Mouse (Mus musculus): ENCODE measurements at regions not wholly inside any gene's neighbourhood (a gene's known extent, or its start where the extent isn't known, plus 50 kb on each side); places are given as distances from the start of the nearest gene placed in this dataset.

GRCm38 (mm10) chr15:96185429-96185828, 101.9 kb upstream of the Arid2 start:
- no peaks in the 10 kb centered on the region for H3K27me3 ChIP-seq (ENCODE audit: control insufficient read depth, insufficient read depth, insufficient read length)
- no peaks in the 10 kb centered on the region for H3K36me3 ChIP-seq (ENCODE audit: control insufficient read depth, insufficient read depth)
- H3K79me3 ChIP-seq (ENCODE audit: low read depth), result no peaks in the 10 kb centered on the region
- H3ac ChIP-seq (ENCODE audit: control insufficient read depth, insufficient read length, low read depth), result no peak overlapping the region
- H3K4me3 ChIP-seq (ENCODE audit: insufficient read depth, poor library complexity, severe bottlenecking), result no peak overlapping the region
- H3K79me2 ChIP-seq (ENCODE audit: control insufficient read depth, insufficient read depth), result no peaks in the 10 kb centered on the region
- TF ChIP-seq MAX (IDR thresholded peaks at IDR 0.05) (no peak), FOSL1 (IDR thresholded peaks at IDR 0.05; ENCODE audit: insufficient read depth, low read length, poor library complexity, severe bottlenecking) (no peak), CEBPB (IDR thresholded peaks at IDR 0.05; ENCODE audit: low read depth) (no peak), MYOG (IDR thresholded peaks at IDR 0.05; ENCODE audit: control insufficient read depth, extremely low read depth, insufficient read length) (no peak), CTCF (IDR thresholded peaks at IDR 0.05; ENCODE audit: control insufficient read depth, insufficient read depth, insufficient read length) (no peak), MYOD1 (IDR thresholded peaks at IDR 0.05; ENCODE audit: control insufficient read depth, insufficient read length, low read depth) (no peak), USF1 (IDR thresholded peaks at IDR 0.05; ENCODE audit: low read depth) (no peak)

- H3K79me2 ChIP-seq (ENCODE audit: control insufficient read depth, insufficient read depth), result no peaks in the 10 kb centered on the region
- no peaks in the 10 kb centered on the region for H3K36me3 ChIP-seq (ENCODE audit: control insufficient read depth, insufficient read depth)
- no peak overlapping the region for H3K4me3 ChIP-seq (ENCODE audit: insufficient read depth, poor library complexity, severe bottlenecking)
- TF ChIP-seq USF1 (IDR thresholded peaks at IDR 0.05; ENCODE audit: low read depth) (no peak), FOSL1 (IDR thresholded peaks at IDR 0.05; ENCODE audit: insufficient read depth, low read length, poor library complexity, severe bottlenecking) (no peak), CTCF (IDR thresholded peaks at IDR 0.05; ENCODE audit: control insufficient read depth, insufficient read depth, insufficient read length) (no peak), MYOD1 (IDR thresholded peaks at IDR 0.05; ENCODE audit: control insufficient read depth, insufficient read length, low read depth) (no peak), CEBPB (IDR thresholded peaks at IDR 0.05; ENCODE audit: low read depth) (no peak), MYOG (IDR thresholded peaks at IDR 0.05; ENCODE audit: control insufficient read depth, extremely low read depth, insufficient read length) (no peak), MAX (IDR thresholded peaks at IDR 0.05) (no peak)
- H3ac ChIP-seq (ENCODE audit: control insufficient read depth, insufficient read length, low read depth), result no peak overlapping the region
- no peaks in the 10 kb centered on the region for H3K27me3 ChIP-seq (ENCODE audit: control insufficient read depth, insufficient read depth, insufficient read length)
- H3K79me3 ChIP-seq (ENCODE audit: low read depth), result no peaks in the 10 kb centered on the region
These were observed 101.4 kb upstream of the Arid2 start for GRCm38 (mm10) chr15:96185901-96186300.

- Histone ChIP-seq H3K79me3 (ENCODE audit: low read depth) (no peaks in the 10 kb centered on the region), H3ac (ENCODE audit: control insufficient read depth, insufficient read length, low read depth) (no peak overlapping the region), H3K27me3 (ENCODE audit: control insufficient read depth, insufficient read depth, insufficient read length) (no peaks in the 10 kb centered on the region), H3K79me2 (ENCODE audit: control insufficient read depth, insufficient read depth) (no peaks in the 10 kb centered on the region), H3K36me3 (ENCODE audit: control insufficient read depth, insufficient read depth) (no peaks in the 10 kb centered on the region), H3K4me3 (ENCODE audit: insufficient read depth, poor library complexity, severe bottlenecking) (no peak overlapping the region)
- TF ChIP-seq MAX (IDR thresholded peaks at IDR 0.05) (no peak), CEBPB (IDR thresholded peaks at IDR 0.05; ENCODE audit: low read depth) (no peak), CTCF (IDR thresholded peaks at IDR 0.05; ENCODE audit: control insufficient read depth, insufficient read depth, insufficient read length) (no peak)
These were observed 97.8 kb upstream of the Arid2 start for GRCm38 (mm10) chr15:96189551-96189950.

GRCm38 (mm10) chr15:96197413-96197812, 89.9 kb upstream of the Arid2 start:
- Histone ChIP-seq H3K79me2 (ENCODE audit: control insufficient read depth, insufficient read depth) (no peaks in the 10 kb centered on the region), H3ac (ENCODE audit: control insufficient read depth, insufficient read length, low read depth) (no peak overlapping the region), H3K4me3 (ENCODE audit: insufficient read depth, poor library complexity, severe bottlenecking) (no peak overlapping the region), H3K36me3 (ENCODE audit: control insufficient read depth, insufficient read depth) (no peaks in the 10 kb centered on the region), H3K79me3 (ENCODE audit: low read depth) (no peaks in the 10 kb centered on the region), H3K27me3 (ENCODE audit: control insufficient read depth, insufficient read depth, insufficient read length) (no peaks in the 10 kb centered on the region)
- TF ChIP-seq FOSL1 (IDR thresholded peaks at IDR 0.05; ENCODE audit: insufficient read depth, low read length, poor library complexity, severe bottlenecking) (no peak), USF1 (IDR thresholded peaks at IDR 0.05; ENCODE audit: low read depth) (no peak), MYOD1 (IDR thresholded peaks at IDR 0.05; ENCODE audit: control insufficient read depth, insufficient read length, low read depth) (no peak), MAX (IDR thresholded peaks at IDR 0.05) (no peak), CTCF (IDR thresholded peaks at IDR 0.05; ENCODE audit: control insufficient read depth, insufficient read depth, insufficient read length) (no peak), MYOG (IDR thresholded peaks at IDR 0.05; ENCODE audit: control insufficient read depth, extremely low read depth, insufficient read length) (no peak), CEBPB (IDR thresholded peaks at IDR 0.05; ENCODE audit: low read depth) (no peak)

- TF ChIP-seq USF1 (IDR thresholded peaks at IDR 0.05; ENCODE audit: low read depth) (no peak), CEBPB (IDR thresholded peaks at IDR 0.05; ENCODE audit: low read depth) (peak; percentile 65), MYOD1 (IDR thresholded peaks at IDR 0.05; ENCODE audit: control insufficient read depth, insufficient read length, low read depth) (no peak)
These were observed 89.4 kb upstream of the Arid2 start for GRCm38 (mm10) chr15:96197932-96198331.

GRCm38 (mm10) chr15:96201273-96201672, 86.0 kb upstream of the Arid2 start:
- Histone ChIP-seq H3K27me3 (ENCODE audit: control insufficient read depth, insufficient read depth, insufficient read length) (no peaks in the 10 kb centered on the region), H3ac (ENCODE audit: control insufficient read depth, insufficient read length, low read depth) (no peak overlapping the region), H3K79me2 (ENCODE audit: control insufficient read depth, insufficient read depth) (no peaks in the 10 kb centered on the region), H3K79me3 (ENCODE audit: low read depth) (no peaks in the 10 kb centered on the region), H3K4me3 (ENCODE audit: insufficient read depth, poor library complexity, severe bottlenecking) (no peak overlapping the region), H3K36me3 (ENCODE audit: control insufficient read depth, insufficient read depth) (no peaks in the 10 kb centered on the region)
- TF ChIP-seq MYOG (IDR thresholded peaks at IDR 0.05; ENCODE audit: control insufficient read depth, extremely low read depth, insufficient read length) (no peak), CTCF (IDR thresholded peaks at IDR 0.05; ENCODE audit: control insufficient read depth, insufficient read depth, insufficient read length) (no peak), USF1 (IDR thresholded peaks at IDR 0.05; ENCODE audit: low read depth) (no peak), FOSL1 (IDR thresholded peaks at IDR 0.05; ENCODE audit: insufficient read depth, low read length, poor library complexity, severe bottlenecking) (no peak), MAX (IDR thresholded peaks at IDR 0.05) (no peak), CEBPB (IDR thresholded peaks at IDR 0.05; ENCODE audit: low read depth) (no peak), MYOD1 (IDR thresholded peaks at IDR 0.05; ENCODE audit: control insufficient read depth, insufficient read length, low read depth) (no peak)

More at GRCm38 (mm10) chr15:96197932-96198331, 89.4 kb upstream of the Arid2 start:
- no peaks in the 10 kb centered on the region for H3K27me3 ChIP-seq (ENCODE audit: control insufficient read depth, insufficient read depth, insufficient read length)
- H3K79me2 ChIP-seq (ENCODE audit: control insufficient read depth, insufficient read depth), result no peaks in the 10 kb centered on the region
- H3K79me3 ChIP-seq (ENCODE audit: low read depth), result no peaks in the 10 kb centered on the region
- H3K36me3 ChIP-seq (ENCODE audit: control insufficient read depth, insufficient read depth), result no peaks in the 10 kb centered on the region
- H3ac ChIP-seq (ENCODE audit: control insufficient read depth, insufficient read length, low read depth), result no peak overlapping the region
- H3K4me3 ChIP-seq (ENCODE audit: insufficient read depth, poor library complexity, severe bottlenecking), result no peak overlapping the region

All from C2C12 (cell line).